Comparison of ENCODE assay signal across 8 mouse cellular contexts in genomic region chr11:106486866-106487732, GRCm38 (mm10). TPM values are rescaled to one million over a fixed set of nuclear protein-coding genes. Genes with fewer than 3 reads are reported as not detected.
DNase-seq lines count a peak whose midpoint lies in the region; TF ChIP-seq lines count a peak whose summit lies in the region.

No protein-coding gene starts in this region.

- no peaks in the 10 kb centered on the region for H3K4me1 ChIP-seq in spleen, adult 2 months (ENCODE audit: control insufficient read depth, insufficient read depth, insufficient read length)
- H3K4me1 ChIP-seq in bone marrow macrophage, adult 2 months (ENCODE audit: control insufficient read depth, insufficient read depth, low read length) = peaks cover 26% of the 10 kb centered on the region

- TF ChIP-seq POLR2A in spleen, adult 2 months (IDR thresholded peaks at IDR 0.05; ENCODE audit: low read depth, low read length) = no peak
- TF ChIP-seq POLR2A in bone marrow macrophage, adult 2 months (IDR thresholded peaks at IDR 0.05; ENCODE audit: borderline replicate concordance, low read depth, low read length) = no peak

- H3K4me3 ChIP-seq in spleen, adult 2 months (ENCODE audit: extremely low read depth, insufficient read depth, insufficient read length) = peak overlapping the region; percentile 80
- peak overlapping the region; percentile 86 for H3K4me3 ChIP-seq in bone marrow macrophage, adult 2 months (ENCODE audit: insufficient read depth, low read length)
- peak overlapping the region; percentile 97 for H3K4me3 ChIP-seq in gastrocnemius, adult 2 months

- no peak for TF ChIP-seq CTCF in spleen, adult 2 months (IDR thresholded peaks at IDR 0.05; ENCODE audit: extremely low read depth, insufficient read depth, insufficient read length, insufficient replicate concordance)
- no peak for TF ChIP-seq CTCF in bone marrow macrophage, adult 2 months (IDR thresholded peaks at IDR 0.05; ENCODE audit: low read depth, low read length)
- TF ChIP-seq CTCF in gastrocnemius, adult 2 months (IDR thresholded peaks at IDR 0.05) = peak; percentile 37; the same call in 1 of the 2 replicates

- H3K36me3 ChIP-seq in spleen, adult 2 months (ENCODE audit: control insufficient read depth, insufficient read depth, low read length) = no peaks in the 10 kb centered on the region

- H3K27ac ChIP-seq in spleen, adult 2 months (ENCODE audit: insufficient read depth, low read length) = peak overlapping the region; percentile 48
- peak overlapping the region; percentile 56 for H3K27ac ChIP-seq in bone marrow macrophage, adult 2 months (ENCODE audit: insufficient read depth, low read depth, low read length)
- peak overlapping the region; percentile 97 for H3K27ac ChIP-seq in gastrocnemius, adult 2 months

- WGBS in spleen, adult 2 months = under 1% methylated on average over 85 of the region's 86 CpGs

- H3K27me3 ChIP-seq in spleen, adult 2 months (ENCODE audit: control insufficient read depth, insufficient read depth, low read length) = peaks cover 9% of the 10 kb centered on the region

- intact Hi-C loops in gastrocnemius, adult 2 months (cut with DNase I) = loop anchor here (10.0 kb wide), 1 partner anchor 212 kb away; the partner anchor contains the start of genes Smarcd2 and Tcam1

- peak in 1 of 2 experiments; percentile 14 for DNase-seq in spleen, adult 2 months (ENCODE audit: low read depth in 1 of 2, low spot score in 2 of 2)
- no peak for DNase-seq in spleen, adult 18-20 months
- DNase-seq in gastrocnemius, adult 2 months = peak; percentile 88
- DNase-seq in kidney, adult 9 months = peak; percentile 52
- peak; percentile 38 for DNase-seq in lung, postnatal 25 days (ENCODE audit: low spot score)
- peak; percentile 80 for DNase-seq in testis, postnatal 10 days (ENCODE audit: low spot score)
- DNase-seq in layer of hippocampus, postnatal 25 days (ENCODE audit: extremely low spot score in 1 of 2, low spot score in 1 of 2) = no peak

RNA-seq across cellular contexts. Expression of gene Ern1, which starts 0.6 kb away (rescaled TPM):
- polyA plus RNA-seq in spleen, adult 2 months (2012; rRNA removed) = 12.7 and 18.1 TPM in 2 replicates
- polyA plus RNA-seq in bone marrow macrophage, adult 2 months (2012; ENCODE audit: insufficient read depth, insufficient read length, missing spikeins) = 27.5 and 27.8 TPM in 2 replicates
- 1 to 10 TPM; 7.3 to 9.2 TPM for total RNA-seq in gastrocnemius, adult 2 months (2021)
- total RNA-seq in layer of hippocampus, postnatal 25 days (2021) = 1 to 10 TPM; 8.9 TPM

Comparison
In these comparisons a context has a peak if more than half of its experiments do, and no peak if none do; other contexts are left out.
1. DNase-seq: peak in gastrocnemius, adult 2 months (single experiment), kidney, adult 9 months (single experiment), lung, postnatal 25 days (single experiment) and testis, postnatal 10 days (single experiment); none in spleen, adult 18-20 months (0 of 2) and layer of hippocampus, postnatal 25 days (0 of 2).
2. Peak in every context shown above with its lines, with median percentiles within 50 percentile points of each other: H3K27ac ChIP-seq and H3K4me3 ChIP-seq.